Mouse (Mus musculus): ENCODE measurements around the gene Camta1. TPM values are rescaled to one million over a fixed set of nuclear protein-coding genes. Genes with fewer than 3 reads are reported as not detected.

The Camta1 gene
- polyA plus RNA-seq, 1 experiment = 27.1 TPM

DNA sequence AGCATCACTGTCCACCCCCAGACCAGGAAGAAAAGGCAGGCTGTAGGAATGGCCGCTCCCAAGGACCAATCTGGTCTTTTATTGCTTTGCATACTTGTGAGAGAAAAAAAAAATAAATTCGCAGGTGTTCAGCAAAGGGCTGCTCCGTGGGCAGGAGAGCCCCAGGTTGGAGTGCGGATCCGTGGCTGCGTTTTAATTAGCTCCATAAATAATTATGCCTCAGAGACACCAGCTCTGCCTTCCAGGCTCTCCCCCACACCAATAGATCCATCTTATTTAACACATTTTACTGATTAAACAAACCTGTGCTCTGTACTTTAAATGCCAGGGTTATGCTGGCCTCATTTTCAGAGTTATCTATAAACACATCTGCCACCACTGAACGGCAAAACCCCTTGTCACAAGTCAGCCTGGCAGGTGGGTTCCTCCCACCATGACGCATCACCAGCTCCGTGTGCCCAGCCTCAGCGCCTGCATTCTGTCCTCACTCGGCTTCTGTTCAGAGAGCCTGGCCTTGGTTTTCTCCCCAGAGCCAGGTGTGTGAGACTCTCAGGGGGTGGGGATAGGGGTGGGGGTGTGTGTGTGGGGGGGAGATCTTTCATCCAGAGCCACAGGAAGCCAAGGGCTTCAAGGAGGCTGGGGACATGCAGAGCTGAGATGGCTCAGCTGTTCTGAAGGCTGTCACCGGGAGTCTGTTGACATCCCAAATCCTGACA, 475.5 kb downstream of the Camta1 start:
- WGBS = 11% methylated on average over 12 of the region's 12 CpGs
- DNase-seq = no peak
- H3K4me1 ChIP-seq (replicated peaks; ENCODE audit: control insufficient read depth, insufficient read depth, low read length) = no peaks in the 10 kb centered on the region
- H3K4me3 ChIP-seq (ENCODE audit: control insufficient read depth, insufficient read depth, low read length) = no peak overlapping the region
- TF ChIP-seq POLR2A (IDR thresholded peaks at IDR 0.05; ENCODE audit: control insufficient read depth, extremely low read depth, insufficient read depth, low read length, poor library complexity) = no peak
- H3K36me3 ChIP-seq (ENCODE audit: control insufficient read depth, insufficient read depth, low read length) = no peaks in the 10 kb centered on the region
- H3K27ac ChIP-seq (ENCODE audit: control insufficient read depth, insufficient read depth, low read length) = no peak overlapping the region
- H3K27me3 ChIP-seq (ENCODE audit: control insufficient read depth, insufficient read depth, low read length) = no peaks in the 10 kb centered on the region

DNA sequence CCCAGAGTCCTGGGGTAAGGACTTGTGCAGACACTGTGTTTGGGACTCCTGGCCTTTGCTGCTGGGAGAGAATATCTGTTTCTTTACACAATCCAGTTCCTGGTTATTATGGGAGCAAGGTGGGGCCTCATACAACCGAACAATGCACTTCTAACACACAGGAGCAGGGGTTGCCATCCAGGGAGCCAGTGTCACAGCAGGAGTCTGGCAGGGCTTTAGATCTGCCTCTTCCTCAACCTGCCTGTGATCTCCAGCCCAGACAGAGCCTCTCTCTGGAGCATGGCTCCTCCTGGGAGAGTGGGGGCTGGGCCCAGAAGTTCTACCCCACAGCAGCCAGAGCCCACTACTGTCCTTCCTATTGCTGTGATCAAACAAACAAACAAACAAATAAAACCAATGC, 483.9 kb downstream of the Camta1 start:
- H3K27ac ChIP-seq (ENCODE audit: control insufficient read depth, insufficient read depth, low read length) = no peak overlapping the region
- no peaks in the 10 kb centered on the region for H3K27me3 ChIP-seq (ENCODE audit: control insufficient read depth, insufficient read depth, low read length)
- no peaks in the 10 kb centered on the region for H3K36me3 ChIP-seq (ENCODE audit: control insufficient read depth, insufficient read depth, low read length)
- TF ChIP-seq CTCF (IDR thresholded peaks at IDR 0.05; ENCODE audit: borderline replicate concordance, control insufficient read depth, extremely low read depth, insufficient read depth, low read length, poor library complexity) (no peak), POLR2A (IDR thresholded peaks at IDR 0.05; ENCODE audit: control insufficient read depth, extremely low read depth, insufficient read depth, low read length, poor library complexity) (no peak)
- no peak overlapping the region for H3K4me3 ChIP-seq (ENCODE audit: control insufficient read depth, insufficient read depth, low read length)
- DNase-seq = no peak
- no peaks in the 10 kb centered on the region for H3K4me1 ChIP-seq (replicated peaks; ENCODE audit: control insufficient read depth, insufficient read depth, low read length)
- whole genome bisulfite sequencing = 63% methylated on average over 1 of the region's 1 CpGs

DNA sequence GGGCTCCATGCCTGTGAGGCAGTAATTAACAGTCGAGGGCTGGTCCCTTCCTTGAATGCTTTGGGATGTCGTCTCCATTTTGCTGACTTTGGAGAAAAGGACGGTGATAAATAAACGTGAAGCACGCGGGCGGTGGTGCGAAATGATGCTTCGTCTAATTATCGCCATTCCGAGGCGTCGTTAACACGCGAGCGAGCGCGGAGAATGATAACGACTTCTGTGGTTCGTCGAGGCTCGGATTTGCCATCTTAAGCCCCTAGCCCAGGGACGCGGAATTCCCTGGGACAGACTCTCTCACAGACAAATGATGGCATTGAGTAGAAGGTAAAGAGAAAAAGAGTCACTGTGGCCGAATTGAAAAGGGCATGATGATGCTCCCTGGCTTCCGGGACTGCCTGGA, 485.4 kb downstream of the Camta1 start:
- 92% methylated on average over 26 of the region's 26 CpGs for WGBS

DNA sequence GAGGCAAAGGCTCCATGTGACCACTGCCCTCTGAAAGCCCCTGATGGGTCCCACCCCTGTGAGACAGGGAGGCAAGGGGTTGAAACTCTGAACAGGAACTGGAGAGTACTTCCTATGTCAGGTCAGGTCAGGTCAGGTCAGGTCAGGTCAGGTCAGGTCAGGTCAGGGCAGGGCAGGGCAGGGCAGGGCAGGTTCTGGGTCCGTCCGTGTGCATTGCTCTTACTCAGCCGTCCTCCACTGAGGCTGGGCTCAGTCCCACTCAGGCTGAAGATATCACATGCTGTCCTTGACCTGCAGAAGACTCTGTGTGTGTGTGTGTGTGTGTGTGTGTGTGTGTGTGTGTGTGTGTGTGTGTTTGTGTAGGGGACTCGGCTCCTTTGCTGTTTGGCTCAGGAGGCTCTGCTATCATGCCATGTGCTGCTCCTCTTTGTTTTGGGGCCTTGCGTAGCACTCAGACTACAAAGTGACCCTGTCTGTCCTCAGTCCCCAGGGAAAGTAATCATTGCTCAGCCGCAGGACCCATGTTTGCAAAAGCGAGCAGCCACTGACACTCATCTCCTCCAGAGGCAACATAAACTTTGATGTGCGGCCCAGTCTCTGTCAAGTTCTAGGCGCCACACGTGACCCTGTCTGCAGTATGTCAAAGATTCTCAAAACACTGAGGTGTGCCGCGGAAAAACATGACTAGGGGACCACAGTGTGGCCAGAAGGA, 488.7 kb downstream of the Camta1 start:
- WGBS = 93% methylated on average over 11 of the region's 12 CpGs
- DNase-seq = no peak
- TF ChIP-seq CTCF (IDR thresholded peaks at IDR 0.05; ENCODE audit: borderline replicate concordance, control insufficient read depth, extremely low read depth, insufficient read depth, low read length, poor library complexity) (no peak), POLR2A (IDR thresholded peaks at IDR 0.05; ENCODE audit: control insufficient read depth, extremely low read depth, insufficient read depth, low read length, poor library complexity) (no peak)
- Histone ChIP-seq H3K36me3 (ENCODE audit: control insufficient read depth, insufficient read depth, low read length) (no peaks in the 10 kb centered on the region), H3K27ac (ENCODE audit: control insufficient read depth, insufficient read depth, low read length) (no peak overlapping the region), H3K4me3 (ENCODE audit: control insufficient read depth, insufficient read depth, low read length) (no peak overlapping the region), H3K4me1 (replicated peaks; ENCODE audit: control insufficient read depth, insufficient read depth, low read length) (no peaks in the 10 kb centered on the region), H3K27me3 (ENCODE audit: control insufficient read depth, insufficient read depth, low read length) (no peaks in the 10 kb centered on the region)

More for the DNA sequence above, 485.4 kb downstream of the Camta1 start:
- DNase-seq = no peak
- H3K27ac ChIP-seq (ENCODE audit: control insufficient read depth, insufficient read depth, low read length) = no peak overlapping the region
- TF ChIP-seq CTCF (IDR thresholded peaks at IDR 0.05; ENCODE audit: borderline replicate concordance, control insufficient read depth, extremely low read depth, insufficient read depth, low read length, poor library complexity) (no peak), POLR2A (IDR thresholded peaks at IDR 0.05; ENCODE audit: control insufficient read depth, extremely low read depth, insufficient read depth, low read length, poor library complexity) (no peak)
- no peaks in the 10 kb centered on the region for H3K4me1 ChIP-seq (replicated peaks; ENCODE audit: control insufficient read depth, insufficient read depth, low read length)
- H3K27me3 ChIP-seq (ENCODE audit: control insufficient read depth, insufficient read depth, low read length) = no peaks in the 10 kb centered on the region
- H3K4me3 ChIP-seq (ENCODE audit: control insufficient read depth, insufficient read depth, low read length) = no peak overlapping the region
- H3K36me3 ChIP-seq (ENCODE audit: control insufficient read depth, insufficient read depth, low read length) = no peaks in the 10 kb centered on the region

DNA sequence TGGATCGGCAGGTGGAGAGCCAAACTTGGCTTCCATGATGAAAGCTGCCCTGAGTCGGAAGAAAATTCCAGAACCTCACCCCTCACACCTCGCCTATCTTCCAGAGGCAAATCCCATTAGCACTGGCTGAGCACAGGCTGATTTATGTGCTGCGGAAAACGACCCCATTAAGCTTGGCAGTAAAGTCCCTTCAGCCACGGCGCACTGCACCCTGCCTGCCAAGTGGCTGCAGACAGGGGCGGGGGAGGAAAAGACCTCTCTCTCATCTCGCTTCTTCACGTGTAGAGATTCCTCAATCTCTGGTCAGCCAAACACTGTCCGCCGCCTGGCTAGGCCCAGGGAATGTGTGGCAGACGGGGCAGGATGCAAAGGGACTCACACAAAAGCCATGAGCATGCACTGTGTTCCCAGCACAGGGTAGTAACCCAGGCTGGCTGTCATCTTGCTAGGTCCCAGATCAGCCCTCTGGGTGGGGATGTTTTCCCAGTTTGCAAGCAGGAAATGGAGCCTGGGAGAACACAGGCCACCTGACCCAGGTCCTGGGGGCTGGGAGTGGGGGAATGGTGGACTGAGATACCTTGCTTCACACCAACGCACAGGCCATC, 494.6 kb downstream of the Camta1 start:
- Histone ChIP-seq H3K4me3 (ENCODE audit: control insufficient read depth, insufficient read depth, low read length) (no peak overlapping the region), H3K27ac (ENCODE audit: control insufficient read depth, insufficient read depth, low read length) (no peak overlapping the region), H3K27me3 (ENCODE audit: control insufficient read depth, insufficient read depth, low read length) (no peaks in the 10 kb centered on the region), H3K36me3 (ENCODE audit: control insufficient read depth, insufficient read depth, low read length) (no peaks in the 10 kb centered on the region), H3K4me1 (replicated peaks; ENCODE audit: control insufficient read depth, insufficient read depth, low read length) (no peaks in the 10 kb centered on the region)
- no peak for TF ChIP-seq POLR2A (IDR thresholded peaks at IDR 0.05; ENCODE audit: control insufficient read depth, extremely low read depth, insufficient read depth, low read length, poor library complexity)
- TF ChIP-seq CTCF (IDR thresholded peaks at IDR 0.05; ENCODE audit: borderline replicate concordance, control insufficient read depth, extremely low read depth, insufficient read depth, low read length, poor library complexity) = no peak
- WGBS = 45% methylated on average over 14 of the region's 14 CpGs
- DNase-seq = no peak

DNA sequence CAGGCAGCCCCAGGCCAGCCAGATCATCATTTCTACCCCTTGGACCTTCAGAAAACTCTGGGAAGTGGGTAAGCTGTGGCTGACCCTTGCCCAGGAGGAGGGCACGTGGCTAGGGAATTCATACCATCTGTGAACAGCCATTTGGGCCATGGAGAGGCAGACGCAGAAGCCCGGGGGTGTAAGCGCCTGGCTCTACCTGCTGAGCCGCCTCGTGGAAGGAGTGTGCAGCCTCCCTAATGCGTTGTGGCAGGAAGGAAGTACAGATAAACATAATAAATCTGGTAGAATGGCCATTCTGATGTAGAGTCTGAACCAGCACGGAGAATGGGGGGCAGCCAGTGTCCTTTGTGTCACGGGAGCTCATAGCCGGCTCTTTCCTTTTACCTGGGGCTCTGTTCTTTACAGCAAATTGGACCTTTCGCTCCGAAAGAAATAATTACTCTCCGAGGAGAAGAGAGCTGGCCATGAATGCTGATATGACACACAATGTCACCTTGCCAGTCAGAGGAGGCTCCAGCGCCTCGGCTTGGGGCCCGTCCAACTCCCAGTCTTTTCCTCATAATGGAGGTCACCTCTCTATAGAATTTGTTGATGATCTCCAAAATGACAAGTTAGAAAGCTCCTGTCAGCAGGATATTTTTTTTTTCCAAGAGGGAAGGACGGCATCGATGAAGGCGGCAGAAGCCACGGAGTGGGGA, 500.6 kb downstream of the Camta1 start:
- 67% methylated on average over 20 of the region's 20 CpGs for WGBS
- TF ChIP-seq POLR2A (IDR thresholded peaks at IDR 0.05; ENCODE audit: control insufficient read depth, extremely low read depth, insufficient read depth, low read length, poor library complexity) = no peak
- TF ChIP-seq CTCF (IDR thresholded peaks at IDR 0.05; ENCODE audit: borderline replicate concordance, control insufficient read depth, extremely low read depth, insufficient read depth, low read length, poor library complexity) = no peak
- Histone ChIP-seq H3K27ac (ENCODE audit: control insufficient read depth, insufficient read depth, low read length) (no peak overlapping the region), H3K27me3 (ENCODE audit: control insufficient read depth, insufficient read depth, low read length) (no peaks in the 10 kb centered on the region), H3K4me3 (ENCODE audit: control insufficient read depth, insufficient read depth, low read length) (no peak overlapping the region), H3K36me3 (ENCODE audit: control insufficient read depth, insufficient read depth, low read length) (no peaks in the 10 kb centered on the region), H3K4me1 (replicated peaks; ENCODE audit: control insufficient read depth, insufficient read depth, low read length) (no peaks in the 10 kb centered on the region)
- no peak for DNase-seq
